ENCODE assay signal across 8 mouse cellular contexts in the genomic region with DNA sequence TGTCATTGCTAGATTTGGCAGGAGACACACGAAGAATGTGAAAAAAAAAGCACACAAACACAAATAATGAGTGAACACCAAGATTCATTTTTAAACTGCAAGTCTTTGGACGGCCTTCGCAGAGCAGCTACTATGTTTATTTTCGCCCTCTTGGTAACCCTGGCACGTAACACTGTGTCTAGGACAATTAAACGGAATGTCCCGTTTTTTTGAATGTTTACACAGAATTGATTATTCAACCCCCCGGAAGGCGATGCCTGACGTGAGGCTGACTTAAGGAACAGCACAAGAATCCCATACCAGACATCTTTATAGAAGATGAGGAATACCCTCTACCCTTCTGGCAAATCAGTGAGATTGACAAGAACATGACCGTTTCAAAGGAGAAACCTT. TPM values are rescaled to one million over a fixed set of nuclear protein-coding genes. Genes with fewer than 3 reads are reported as not detected.
A peak's percentile ranks its signal among the peaks of the same experiment; 100 is the strongest.
DNase-seq lines count a peak whose midpoint lies in the region; ATAC-seq and TF ChIP-seq lines count a peak whose summit lies in the region.

No protein-coding gene starts in this region.

- H3K4me1 ChIP-seq in bone marrow, adult 2 months (ENCODE audit: control insufficient read depth, insufficient read depth, low read length), result peaks cover 2% of the 10 kb centered on the region; the same call in 1 of the 2 replicates
- H3K4me1 ChIP-seq in forebrain, embryonic 15.5 days, result peaks cover 27% of the 10 kb centered on the region
- H3K4me1 ChIP-seq in kidney, postnatal 0 days (replicated peaks; ENCODE audit: insufficient read depth, low read length), result peaks cover 10% of the 10 kb centered on the region; the same call in 1 of the 2 replicates

- ATAC-seq in cerebellum, adult (ENCODE audit: insufficient number of reproducible peaks, low FRiP score, low TSS enrichment), result 0 out of 2 replicates have a peak, but pooled peaks have one; percentile 10
- ATAC-seq in forebrain, embryonic 15.5 days (replicated peaks), result peak; percentile 51
- ATAC-seq in kidney, postnatal 0 days (replicated peaks; ENCODE audit: low FRiP score, low read depth), result no peak
- ATAC-seq in megakaryocyte, adult 5-6 weeks (ENCODE audit: poor library complexity, severe bottlenecking), result 0 out of 2 replicates have a peak, but pooled peaks have one; percentile 1

- peak overlapping the region; percentile 98 for H3K4me2 ChIP-seq in forebrain, embryonic 15.5 days (replicated peaks)
- H3K4me2 ChIP-seq in kidney, postnatal 0 days (ENCODE audit: low read length), result peak overlapping the region; percentile 94

- peak overlapping the region; percentile 73 for H3K27ac ChIP-seq in bone marrow, adult 2 months (ENCODE audit: control insufficient read depth, insufficient read depth, low read depth, low read length, poor library complexity)
- H3K27ac ChIP-seq in forebrain, embryonic 15.5 days (replicated peaks), result peak overlapping the region; percentile 92
- peak overlapping the region; percentile 43; the same call in 1 of the 2 replicates for H3K27ac ChIP-seq in kidney, postnatal 0 days

- WGBS in bone marrow, adult 2 months, result under 1% methylated on average over 11 of the region's 11 CpGs
- under 1% methylated on average over 11 of the region's 11 CpGs for WGBS in forebrain, embryonic 15.5 days
- WGBS in kidney, postnatal 0 days, result under 1% methylated on average over 11 of the region's 11 CpGs

- intact Hi-C loops in left cerebral cortex, postnatal 36 days (cut with DNase I), result no loop called here

- no peak for DNase-seq in cerebellum, postnatal 4 days (ENCODE audit: low spot score in 2 of 2)
- DNase-seq in kidney, postnatal 0 days (ENCODE audit: low spot score), result no peak
- no peak for DNase-seq in Muller cell, postnatal 12 days (ENCODE audit: inconsistent ontology term)
- DNase-seq in left cerebral cortex, postnatal 36 days (ENCODE audit: low spot score in 2 of 2), result no peak

- H3K4me3 ChIP-seq in bone marrow, adult 2 months (replicated peaks; ENCODE audit: control insufficient read depth, low read depth, low read length), result peak overlapping the region; percentile 82
- peak overlapping the region; percentile 91 for H3K4me3 ChIP-seq in forebrain, embryonic 15.5 days
- H3K4me3 ChIP-seq in kidney, postnatal 0 days (replicated peaks; ENCODE audit: low read depth, low read length), result peak overlapping the region; percentile 65

- H3K9ac ChIP-seq in forebrain, embryonic 15.5 days (replicated peaks), result peak overlapping the region; percentile 93
- peak overlapping the region; percentile 31 for H3K9ac ChIP-seq in kidney, postnatal 0 days (ENCODE audit: low read depth, low read length)

- H3K9me3 ChIP-seq in forebrain, embryonic 15.5 days, result no peaks in the 10 kb centered on the region
- H3K9me3 ChIP-seq in kidney, postnatal 0 days (replicated peaks; ENCODE audit: low read length), result no peaks in the 10 kb centered on the region

- no peak for TF ChIP-seq CTCF in bone marrow, adult 2 months (IDR thresholded peaks at IDR 0.05; ENCODE audit: control insufficient read depth, insufficient read depth, low read length)
- no peak for TF ChIP-seq CTCF in kidney, postnatal 0 days (IDR thresholded peaks at IDR 0.05; ENCODE audit: low read depth)

- no peaks in the 10 kb centered on the region for H3K36me3 ChIP-seq in forebrain, embryonic 15.5 days
- no peaks in the 10 kb centered on the region for H3K36me3 ChIP-seq in kidney, postnatal 0 days (ENCODE audit: insufficient read depth, low read length)

- no peaks in the 10 kb centered on the region for H3K27me3 ChIP-seq in forebrain, embryonic 15.5 days
- no peaks in the 10 kb centered on the region for H3K27me3 ChIP-seq in kidney, postnatal 0 days (ENCODE audit: insufficient read depth, low read length)

- TF ChIP-seq POLR2A in bone marrow, adult 2 months (IDR thresholded peaks at IDR 0.05; ENCODE audit: borderline replicate concordance, control insufficient read depth, low read depth, low read length), result no peak

RNA-seq across cellular contexts. Expression of a gene that starts 0.5 kb away (rescaled TPM):
- 4.7 and 7.1 TPM in 2 replicates for polyA plus RNA-seq in bone marrow, adult 2 months (2011; ENCODE audit: insufficient read depth, insufficient read length, low replicate concordance, missing spikeins)
- 9.8 and 9.9 TPM in 2 replicates for polyA plus RNA-seq in forebrain, embryonic 15.5 days (2015; fragmentation: Nextera tagmentation; extraction: Ambion mirVana)
- 6.8 and 8.3 TPM in 2 replicates for polyA plus RNA-seq in kidney, postnatal 0 days (2015; fragmentation: Nextera tagmentation; extraction: Ambion mirVana)
- total RNA-seq in megakaryocyte, adult 5-6 weeks (2015), result 5.4 and 7.0 TPM in 2 replicates
- total RNA-seq in megakaryocyte, adult 5-6 weeks (2017), result 12.8 and 17.3 TPM in 2 replicates
- total RNA-seq in left cerebral cortex, postnatal 36 days (2021), result under 1 TPM; 0.32 to 0.41 TPM

RNA-seq across cellular contexts. Expression of a gene that starts 0.6 kb away (rescaled TPM):
- polyA plus RNA-seq in bone marrow, adult 2 months (2011; ENCODE audit: insufficient read depth, insufficient read length, low replicate concordance, missing spikeins), result 10.4 and 25.1 TPM in 2 replicates
- polyA plus RNA-seq in forebrain, embryonic 15.5 days (2015; fragmentation: Nextera tagmentation; extraction: Ambion mirVana), result 70.1 and 72.0 TPM in 2 replicates
- 31.3 and 37.9 TPM in 2 replicates for polyA plus RNA-seq in kidney, postnatal 0 days (2015; fragmentation: Nextera tagmentation; extraction: Ambion mirVana)
- 25.6 and 30.3 TPM in 2 replicates for total RNA-seq in megakaryocyte, adult 5-6 weeks (2015)
- total RNA-seq in megakaryocyte, adult 5-6 weeks (2017), result 11.9 and 13.5 TPM in 2 replicates
- 10 to 100 TPM; 19.5 to 29.9 TPM for total RNA-seq in left cerebral cortex, postnatal 36 days (2021)
